Mouse (Mus musculus) lung, embryonic 14.5 days (tissue): ENCODE measurements at regions not wholly inside any gene's neighbourhood (a gene's known extent, or its start where the extent isn't known, plus 50 kb on each side); places are given as distances from the start of the nearest gene placed in this dataset.

Source experiments
- ATAC-seq: fragments of 200-750 bp; cut with Nextera tagmentation; 2 replicates; pipeline ENCODE4 v1.8.0; 2017; ENCODE audit warnings: mild to moderate bottlenecking, moderate TSS enrichment, moderate library complexity; ENCODE audit not compliant: insufficient read depth
- DNase-seq: peaks from one replicate; pipeline ENCODE4 v3.0.0-alpha.2; 2015
- H3K27ac ChIP-seq: fragments of 300-500 bp; sonication (generic); 2 replicates; pipeline ENCODE4 v1.5.1; 2014; ENCODE audit warnings: low read depth, mild to moderate bottlenecking, moderate library complexity
- H3K27me3 ChIP-seq: fragments of 300-500 bp; sonication (generic); 2 replicates; pipeline ENCODE4 v1.6.1; 2014; ENCODE audit warnings: low read length, control low read depth; ENCODE audit not compliant: insufficient read depth
- H3K36me3 ChIP-seq: fragments of 300-500 bp; sonication (generic); 2 replicates; pipeline ENCODE4 v1.6.1; 2014; ENCODE audit warnings: control low read depth; ENCODE audit not compliant: insufficient read depth
- H3K4me1 ChIP-seq: fragments of 300-500 bp; sonication (generic); 2 replicates; pipeline ENCODE4 v1.6.1; 2014; ENCODE audit warnings: antibody characterized with exemption, control low read depth; ENCODE audit not compliant: insufficient read depth
- H3K4me2 ChIP-seq: fragments of 300-500 bp; sonication (generic); 2 replicates; pipeline ENCODE4 v1.6.1; 2014; ENCODE audit warnings: mild to moderate bottlenecking
- H3K4me3 ChIP-seq: fragments of 300-500 bp; sonication (generic); 2 replicates; pipeline ENCODE4 v1.5.1; 2014; ENCODE audit warnings: low read depth, low read length
- H3K9ac ChIP-seq: fragments of 300-500 bp; sonication (generic); 2 replicates; pipeline ENCODE4 v1.6.1; 2014
- H3K9me3 ChIP-seq: fragments of 300-500 bp; sonication (generic); 2 replicates; pipeline ENCODE4 v1.6.1; 2016; ENCODE audit warnings: low read depth, low read length, control low read depth
- CTCF ChIP-seq: IDR thresholded peaks from 2 replicates; pipeline ENCODE4 v1.5.1; 2016; ENCODE audit warnings: antibody characterized with exemption, low read depth
- WGBS: fragments of 180-500 bp; shearing (Covaris S2); extraction: QIAGEN DNeasy Blood & Tissue Kit; methylation state at CpG from one replicate; pipeline ENCODE4 v1.1.7; 2014; 5-methylcytosine and 5-hydroxymethylcytosine counted together

GRCm38 (mm10) chr2:172796955-172797354 lies 143.2 kb downstream of the Bmp7 start:
- Histone ChIP-seq H3K9me3 (no peaks in the 10 kb centered on the region), H3K36me3 (no peaks in the 10 kb centered on the region), H3K27ac (no peak overlapping the region), H3K27me3 (no peaks in the 10 kb centered on the region), H3K4me3 (no peak overlapping the region), H3K4me2 (no peak overlapping the region), H3K9ac (no peak overlapping the region), H3K4me1 (no peaks in the 10 kb centered on the region)
- TF ChIP-seq CTCF, result no peak
- WGBS, result 21% methylated on average over 6 of the region's 6 CpGs
- DNase-seq (no peak), ATAC-seq (no peak)

GRCm38 (mm10) chr2:172799951-172800350 lies 140.2 kb downstream of the Bmp7 start:
- H3K9ac ChIP-seq, result no peak overlapping the region
- ATAC-seq (no peak), DNase-seq (no peak)
- no peak overlapping the region for H3K4me2 ChIP-seq
- TF ChIP-seq CTCF, result no peak
- no peaks in the 10 kb centered on the region for H3K9me3 ChIP-seq
- no peaks in the 10 kb centered on the region for H3K27me3 ChIP-seq
- no peaks in the 10 kb centered on the region for H3K4me1 ChIP-seq
- WGBS, result 39% methylated on average over 10 of the region's 10 CpGs
- H3K36me3 ChIP-seq, result no peaks in the 10 kb centered on the region
- no peak overlapping the region for H3K4me3 ChIP-seq
- no peak overlapping the region for H3K27ac ChIP-seq

GRCm38 (mm10) chr2:172800801-172801200 lies 139.3 kb downstream of the Bmp7 start:
- no peaks in the 10 kb centered on the region for H3K36me3 ChIP-seq
- no peaks in the 10 kb centered on the region for H3K27me3 ChIP-seq
- H3K4me2 ChIP-seq, result no peak overlapping the region
- TF ChIP-seq CTCF, result no peak
- whole genome bisulfite sequencing, result 60% methylated on average over 9 of the region's 9 CpGs
- H3K9me3 ChIP-seq, result no peaks in the 10 kb centered on the region
- ATAC-seq, result no peak
- no peak overlapping the region for H3K4me3 ChIP-seq
- no peak overlapping the region for H3K9ac ChIP-seq
- H3K4me1 ChIP-seq, result no peaks in the 10 kb centered on the region
- no peak overlapping the region for H3K27ac ChIP-seq
- DNase-seq, result no peak

- Histone ChIP-seq H3K36me3 (no peaks in the 10 kb centered on the region), H3K4me1 (no peaks in the 10 kb centered on the region), H3K9me3 (no peaks in the 10 kb centered on the region), H3K9ac (no peak overlapping the region), H3K4me3 (no peak overlapping the region), H3K4me2 (no peak overlapping the region), H3K27ac (no peak overlapping the region), H3K27me3 (no peaks in the 10 kb centered on the region)
- ATAC-seq (no peak), DNase-seq (no peak)
- no peak for TF ChIP-seq CTCF
- WGBS, result 24% methylated on average over 4 of the region's 4 CpGs
Observed at GRCm38 (mm10) chr2:172801804-172802203, 138.3 kb downstream of the Bmp7 start.

GRCm38 (mm10) chr2:172807446-172807845 lies 132.7 kb downstream of the Bmp7 start:
- H3K9ac ChIP-seq, result no peak overlapping the region
- no peak overlapping the region for H3K27ac ChIP-seq
- H3K4me3 ChIP-seq, result no peak overlapping the region
- no peaks in the 10 kb centered on the region for H3K27me3 ChIP-seq
- ATAC-seq (no peak), DNase-seq (no peak)
- no peaks in the 10 kb centered on the region for H3K4me1 ChIP-seq
- 61% methylated on average over 4 of the region's 4 CpGs for WGBS
- no peak overlapping the region for H3K4me2 ChIP-seq
- H3K36me3 ChIP-seq, result no peaks in the 10 kb centered on the region
- H3K9me3 ChIP-seq, result no peaks in the 10 kb centered on the region
- TF ChIP-seq CTCF, result no peak

- ATAC-seq (no peak), DNase-seq (no peak)
- Histone ChIP-seq H3K36me3 (no peaks in the 10 kb centered on the region), H3K27me3 (no peaks in the 10 kb centered on the region), H3K9ac (no peak overlapping the region), H3K27ac (no peak overlapping the region), H3K4me3 (no peak overlapping the region), H3K9me3 (no peaks in the 10 kb centered on the region), H3K4me2 (no peak overlapping the region), H3K4me1 (no peaks in the 10 kb centered on the region)
- no peak for TF ChIP-seq CTCF
- WGBS, result 87% methylated on average over 2 of the region's 2 CpGs
Observed at GRCm38 (mm10) chr2:172809306-172809705, 130.8 kb downstream of the Bmp7 start.

GRCm38 (mm10) chr2:172813319-172813718 lies 126.8 kb downstream of the Bmp7 start:
- 77% methylated on average over 11 of the region's 11 CpGs for WGBS
- Histone ChIP-seq H3K4me3 (no peak overlapping the region), H3K4me1 (no peaks in the 10 kb centered on the region), H3K27me3 (no peaks in the 10 kb centered on the region), H3K9me3 (no peaks in the 10 kb centered on the region), H3K9ac (no peak overlapping the region), H3K27ac (no peak overlapping the region), H3K36me3 (no peaks in the 10 kb centered on the region), H3K4me2 (no peak overlapping the region)
- no peak for TF ChIP-seq CTCF
- ATAC-seq, result no peak
- peak; percentile 49 for DNase-seq

- Histone ChIP-seq H3K4me1 (no peaks in the 10 kb centered on the region), H3K4me2 (no peak overlapping the region), H3K4me3 (no peak overlapping the region), H3K9me3 (no peaks in the 10 kb centered on the region), H3K36me3 (no peaks in the 10 kb centered on the region), H3K9ac (no peak overlapping the region), H3K27me3 (no peaks in the 10 kb centered on the region), H3K27ac (no peak overlapping the region)
- ATAC-seq (no peak), DNase-seq (no peak)
- TF ChIP-seq CTCF, result no peak
- 49% methylated on average over 4 of the region's 4 CpGs for WGBS
Observed at GRCm38 (mm10) chr2:172813906-172814305, 126.2 kb downstream of the Bmp7 start.
